Mouse (Mus musculus) induced T-regulatory cell, adult 2 months (primary cell): Measurements from ENCODE around the gene Anxa11.
"Not testable (repeated sequence)": the region's sequence is repeated elsewhere in the genome, so short reads cannot be mapped to it uniquely, and the experiment has no call there.

Source experiments
- DNase-seq: peaks from one replicate; pipeline ENCODE4 v3.0.0-alpha.2; 2012; ENCODE audit warnings: low read depth

Anxa11 gene

DNA sequence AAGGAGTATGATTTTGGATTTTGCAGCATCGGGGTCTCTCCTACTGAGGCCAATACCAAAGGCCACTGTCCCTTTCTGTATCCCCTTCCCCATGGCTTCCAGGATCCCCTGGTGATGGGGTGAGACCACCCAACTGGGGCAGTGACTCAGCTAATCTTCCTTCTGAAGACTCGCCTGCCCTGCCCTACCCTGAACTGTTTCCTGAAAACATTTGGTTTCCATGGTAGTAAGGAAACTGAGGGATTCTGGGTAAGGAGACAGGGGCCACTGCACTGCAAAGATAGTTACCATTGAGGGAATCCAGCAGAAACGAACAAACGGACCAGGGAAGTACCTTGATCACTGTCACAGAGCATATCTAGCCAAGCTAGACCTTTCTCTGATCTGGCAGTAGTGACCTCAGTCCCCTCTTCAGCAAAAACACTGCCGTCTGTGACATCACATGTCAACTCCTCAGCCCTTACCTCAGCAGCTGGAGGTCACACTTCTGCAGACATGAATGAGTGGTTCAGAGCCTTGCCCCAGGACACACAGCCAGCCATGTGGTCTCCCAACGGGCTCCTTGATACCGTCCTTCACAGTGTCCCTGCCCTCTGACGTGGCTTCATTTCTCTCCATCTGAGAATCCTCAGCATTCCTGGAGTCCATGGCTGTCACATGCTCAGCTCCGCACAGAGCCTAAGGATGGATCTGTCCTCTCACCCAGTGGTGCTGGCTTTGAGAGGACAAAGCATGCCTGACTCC, 27.4 kb downstream of the Anxa11 start:
- no peak for DNase-seq

DNA sequence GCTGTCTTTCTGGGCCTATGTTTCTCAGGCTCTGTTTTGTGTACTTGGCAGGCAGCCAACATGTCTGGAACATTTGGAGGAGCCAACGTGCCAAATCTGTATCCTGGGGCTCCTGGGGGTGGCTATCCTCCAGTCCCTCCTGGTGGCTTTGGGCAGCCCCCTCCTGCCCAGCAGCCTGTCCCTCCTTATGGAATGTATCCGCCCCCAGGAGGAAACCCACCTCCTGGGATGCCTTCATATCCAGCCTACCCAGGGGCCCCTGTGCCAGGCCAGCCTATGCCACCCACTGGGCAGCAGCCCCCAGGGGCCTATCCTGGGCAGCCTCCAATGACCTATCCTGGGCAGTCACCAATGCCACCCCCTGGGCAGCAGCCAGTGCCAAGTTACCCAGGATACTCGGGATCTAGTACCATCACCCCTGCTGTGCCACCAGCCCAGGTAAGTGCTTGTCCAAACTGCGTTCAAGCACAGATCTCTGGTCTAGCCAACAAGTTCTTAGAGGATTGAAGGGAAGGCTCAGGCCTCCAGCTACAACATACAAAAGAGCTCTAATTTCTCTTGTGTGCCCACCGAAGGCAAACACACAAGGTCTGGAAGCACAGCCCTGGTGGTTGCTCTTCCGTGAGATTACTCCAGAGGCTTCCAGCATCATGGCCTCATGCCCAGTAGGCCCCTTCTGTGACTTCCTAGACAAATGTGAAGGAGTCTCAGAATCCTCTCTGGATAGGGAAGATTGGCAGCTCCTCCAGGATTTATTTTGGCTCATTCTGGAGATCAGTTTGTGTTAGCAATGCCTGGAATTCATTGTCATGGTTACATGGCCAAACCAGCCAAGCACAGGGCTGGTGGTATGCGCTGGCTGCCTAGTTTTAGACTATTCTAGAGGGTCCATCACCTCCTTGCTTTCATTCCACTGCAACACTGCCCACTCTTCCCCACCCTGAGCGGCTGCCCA, 30.8 kb downstream of the Anxa11 start:
- DNase-seq = no peak

DNA sequence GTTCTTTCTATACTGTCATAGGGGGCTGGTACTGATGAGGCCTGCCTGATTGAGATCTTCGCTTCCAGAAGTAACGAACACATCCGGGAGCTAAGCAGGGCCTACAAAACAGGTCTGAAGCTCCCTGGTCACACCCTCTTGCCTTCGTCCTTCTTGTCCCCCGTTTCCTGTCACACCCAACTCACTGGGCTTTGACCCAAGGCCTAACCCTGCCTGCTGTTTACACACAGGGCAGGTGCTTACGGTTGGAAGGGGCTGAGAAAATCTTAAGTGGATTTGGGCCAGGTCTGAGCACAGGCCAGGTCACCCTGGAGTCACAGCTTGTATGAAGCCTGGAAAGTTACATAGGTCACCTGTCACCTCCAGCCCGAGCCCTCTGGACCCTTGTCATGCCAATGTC, 34.7 kb downstream of the Anxa11 start:
- DNase-seq = not testable (repeated sequence)

DNA sequence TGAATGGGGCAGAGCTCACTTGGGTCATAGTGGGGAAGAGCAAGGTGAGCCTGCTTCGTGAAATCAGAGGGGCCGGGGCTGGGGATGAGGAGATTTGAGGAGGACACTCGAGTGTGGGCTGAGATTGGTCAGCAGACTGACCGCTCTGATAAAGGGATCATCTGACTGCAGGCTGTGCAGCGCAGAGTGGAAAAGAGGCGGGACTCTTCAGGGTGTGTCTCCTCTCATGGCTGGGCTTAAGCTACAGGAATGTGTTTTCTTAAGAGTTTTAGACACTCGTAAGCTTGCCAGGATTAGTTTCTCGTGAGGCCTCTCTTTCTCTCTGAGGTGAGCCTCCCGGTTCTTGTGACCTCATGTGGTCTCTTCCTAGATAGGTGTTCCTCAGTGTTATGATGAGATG, 39.8 kb downstream of the Anxa11 start:
- not testable (repeated sequence) for DNase-seq

DNA sequence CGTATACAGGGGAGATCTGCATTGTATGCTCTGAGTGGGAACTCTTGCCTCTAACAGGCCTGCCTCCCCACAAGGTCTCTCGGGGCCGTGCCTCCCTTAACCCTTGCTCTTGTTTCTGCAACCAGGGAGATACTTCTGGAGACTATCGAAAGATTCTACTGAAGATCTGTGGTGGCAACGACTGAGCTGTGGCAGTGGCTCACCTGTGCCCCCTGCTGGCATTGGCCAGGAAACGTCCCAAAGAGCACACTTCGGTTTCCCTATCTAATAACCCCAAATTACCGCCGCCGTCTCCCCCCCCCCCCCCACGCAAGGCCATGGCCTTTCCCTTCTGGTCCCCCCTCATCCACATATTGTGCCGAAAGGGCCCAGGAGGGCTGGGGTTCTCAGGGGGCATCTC, 43.9 kb downstream of the Anxa11 start:
- DNase-seq = not testable (repeated sequence)

DNA sequence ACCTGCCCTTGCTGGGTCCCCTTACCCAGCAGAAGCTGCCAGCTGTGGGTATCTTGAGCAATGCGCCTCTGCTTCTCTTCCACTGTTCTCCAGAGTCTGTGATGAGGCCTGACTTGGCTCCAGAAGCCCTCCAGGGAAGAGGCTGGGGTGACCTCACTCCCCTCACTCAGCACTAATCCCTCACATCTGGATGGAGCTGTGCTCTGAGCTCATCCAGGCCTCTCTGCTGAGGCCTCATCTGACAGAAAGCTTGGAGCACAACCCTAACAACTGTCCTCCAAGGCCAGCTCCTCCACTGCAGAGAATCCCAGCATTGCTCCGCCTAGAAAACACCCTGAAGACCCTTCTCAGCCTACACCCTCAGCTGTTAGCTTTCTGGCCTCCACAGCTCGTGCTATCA, 52.6 kb downstream of the Anxa11 start:
- not testable (repeated sequence) for DNase-seq

DNA sequence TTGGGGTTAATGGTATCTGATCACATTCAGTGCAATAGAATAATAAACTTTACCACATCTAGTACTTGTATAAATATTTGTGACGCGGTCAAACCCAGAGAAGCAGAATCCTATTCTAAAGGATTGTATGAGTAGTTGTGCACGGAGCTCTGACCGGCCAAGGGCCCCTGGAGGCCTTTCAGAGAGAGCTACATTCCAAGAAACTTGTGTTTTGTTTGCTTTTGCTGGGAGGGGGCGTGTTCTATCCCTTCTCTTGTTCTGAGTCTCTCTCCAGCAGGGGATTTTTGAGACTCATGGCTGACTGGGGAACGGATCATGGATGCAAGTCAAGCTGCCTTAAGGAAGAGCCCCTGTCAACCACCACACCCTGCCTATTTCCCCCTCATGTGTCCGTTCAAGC, 53.7 kb downstream of the Anxa11 start:
- DNase-seq = not testable (repeated sequence)

DNA sequence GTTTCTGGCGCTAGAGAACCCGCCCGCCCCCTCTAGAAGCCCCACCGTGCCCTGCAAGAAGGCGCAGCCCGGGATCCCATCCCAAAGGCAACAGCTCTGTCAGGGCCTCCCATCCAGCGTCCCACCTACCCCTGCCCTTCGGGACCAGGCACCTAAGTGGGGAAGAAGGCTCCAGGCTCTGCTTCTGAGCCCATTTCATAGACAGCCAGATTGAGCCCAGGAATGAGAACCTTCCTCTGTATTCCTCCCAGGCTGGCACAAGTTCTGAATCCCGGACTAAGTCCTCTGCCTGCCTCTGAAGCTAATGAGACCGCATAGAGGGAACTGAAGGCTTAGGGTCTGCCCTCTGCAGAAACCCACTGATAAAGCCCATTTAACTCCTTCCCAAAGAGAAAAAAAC, 61.0 kb downstream of the Anxa11 start, which contains the start of gene Plac9a:
Gene Plac9a, minus strand, starts transcription at position 101 of the 400 bp plus-strand sequence.
- DNase-seq = not testable (repeated sequence)

DNA sequence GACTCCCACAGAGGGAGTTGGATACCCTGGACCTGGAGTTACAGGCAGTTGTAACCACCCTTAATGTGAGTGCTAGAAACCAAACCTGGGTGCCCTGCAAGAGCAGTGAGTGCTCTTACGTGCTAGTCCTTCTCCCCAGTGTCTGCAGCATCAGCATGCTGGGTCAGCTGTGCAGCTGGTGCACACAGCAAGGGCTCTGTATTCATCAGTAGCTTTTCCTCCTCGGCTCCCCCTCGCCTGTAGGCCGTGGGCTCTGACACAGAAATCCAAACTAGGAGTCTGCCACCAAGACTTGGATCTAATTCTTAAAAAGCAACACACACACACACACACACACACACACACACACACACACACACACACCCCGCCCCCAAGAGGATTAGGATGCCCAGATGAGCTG, 63.3 kb downstream of the Anxa11 start:
- not testable (repeated sequence) for DNase-seq

DNA sequence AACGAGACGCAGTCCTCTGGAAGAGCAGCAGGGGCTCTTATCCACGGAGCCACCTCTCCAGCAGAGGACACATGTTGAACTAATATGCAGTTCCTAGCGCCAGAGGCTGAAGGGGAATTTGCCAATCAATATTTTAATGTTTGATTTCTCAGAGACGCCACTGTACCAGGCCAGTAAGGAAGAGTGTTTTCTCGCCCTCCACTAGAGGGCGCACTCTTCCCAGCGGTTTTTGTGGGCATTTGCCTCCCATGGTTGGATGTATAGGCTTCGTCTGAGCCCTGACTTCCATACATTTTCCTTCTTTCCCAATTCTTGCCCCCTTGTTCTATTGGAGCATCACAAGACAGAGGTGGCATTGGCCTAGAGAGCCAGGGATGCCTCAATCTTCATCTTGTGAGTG, 65.3 kb downstream of the Anxa11 start:
- not testable (repeated sequence) for DNase-seq

DNA sequence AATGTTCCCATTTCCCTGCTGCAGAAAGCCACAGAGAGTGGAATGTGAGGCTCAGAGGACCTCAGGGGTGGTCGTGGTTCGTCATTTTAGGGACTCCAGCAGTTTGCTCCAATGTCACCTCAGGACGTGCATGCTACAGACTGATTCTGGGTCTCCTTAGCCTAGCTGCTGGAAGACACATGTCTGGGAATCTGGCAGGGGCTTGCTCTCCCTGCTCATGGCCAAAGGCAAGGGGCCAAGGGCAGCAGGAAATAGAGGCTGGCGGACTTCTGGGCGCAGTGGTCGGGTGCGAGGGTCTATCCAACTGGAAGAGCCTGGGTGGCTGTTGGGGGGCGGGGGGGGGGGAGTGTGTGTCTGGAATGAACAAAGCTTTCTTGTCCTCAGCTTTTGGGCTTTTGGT, 67.0 kb downstream of the Anxa11 start:
- DNase-seq = not testable (repeated sequence)

DNA sequence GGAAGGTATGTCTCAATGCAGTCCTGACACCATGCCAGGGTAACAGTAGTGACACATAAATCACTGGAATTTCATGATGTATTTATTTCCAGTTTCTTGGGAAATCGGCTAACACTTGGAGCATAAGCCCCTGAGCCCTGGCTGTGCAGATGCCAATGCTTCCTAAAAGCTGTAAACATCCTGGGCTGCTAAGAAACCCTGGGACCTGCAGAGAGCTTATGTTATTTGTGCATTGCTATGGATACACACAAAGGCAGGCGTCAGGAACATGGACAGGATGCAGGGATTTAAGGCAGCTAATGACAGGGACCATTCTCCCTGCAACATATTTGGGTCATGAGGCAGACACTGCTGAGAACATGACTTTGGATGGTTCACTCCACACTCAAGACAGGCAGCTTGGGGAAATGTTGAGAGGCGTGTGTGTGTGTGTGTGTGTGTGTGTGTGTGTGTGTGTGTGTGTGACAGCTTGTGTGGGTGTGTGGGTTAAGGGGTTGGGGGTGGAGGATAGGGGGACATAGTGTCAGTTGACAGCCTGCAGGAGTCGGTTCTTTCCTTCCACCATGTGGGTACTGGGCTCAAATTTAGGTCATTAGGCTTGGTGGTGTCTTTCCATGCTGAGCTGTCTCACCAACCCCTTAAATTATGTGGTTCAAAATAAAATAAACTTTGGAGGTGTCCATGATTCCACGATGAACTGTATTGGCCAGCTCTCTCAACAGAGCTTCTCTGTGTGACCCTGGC, 76.6 kb downstream of the Anxa11 start:
- DNase-seq = not testable (repeated sequence)

DNA sequence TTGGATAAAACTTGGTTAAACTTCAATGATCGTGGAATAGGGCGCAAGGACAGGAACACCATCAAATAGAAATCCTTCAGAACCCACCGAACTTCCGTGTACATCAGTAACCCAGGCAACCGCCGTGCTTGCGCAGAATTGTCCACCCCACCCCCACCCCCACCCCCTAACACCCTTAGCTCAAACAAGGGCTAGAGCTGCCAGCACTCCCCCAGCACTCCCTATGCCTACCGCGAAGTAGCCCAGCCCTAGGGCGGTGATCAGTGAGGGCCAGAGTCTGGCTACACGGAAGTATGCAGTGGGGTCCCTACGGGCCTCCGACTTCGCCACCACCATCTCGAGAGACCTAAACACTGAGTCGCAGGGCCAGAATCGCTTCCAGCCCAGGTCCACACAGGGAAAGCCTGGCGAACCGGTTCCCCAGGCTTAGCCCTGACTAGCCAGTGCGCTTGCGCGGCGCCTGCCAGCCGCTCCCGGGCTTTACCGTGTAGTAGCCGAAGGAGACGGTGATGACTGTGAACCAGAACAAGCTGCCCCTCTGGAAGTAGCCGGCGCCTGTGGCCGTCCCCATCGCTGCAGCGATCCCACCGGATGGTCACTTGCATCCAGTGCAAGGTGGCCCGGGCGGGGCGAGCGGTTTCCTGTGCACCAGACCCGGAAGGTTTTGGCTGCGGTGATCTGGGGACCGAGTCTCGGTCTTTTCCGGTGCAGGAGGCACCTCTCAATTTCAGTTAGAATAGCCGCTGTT, 85.0 kb downstream of the Anxa11 start:
- not testable (repeated sequence) for DNase-seq

DNA sequence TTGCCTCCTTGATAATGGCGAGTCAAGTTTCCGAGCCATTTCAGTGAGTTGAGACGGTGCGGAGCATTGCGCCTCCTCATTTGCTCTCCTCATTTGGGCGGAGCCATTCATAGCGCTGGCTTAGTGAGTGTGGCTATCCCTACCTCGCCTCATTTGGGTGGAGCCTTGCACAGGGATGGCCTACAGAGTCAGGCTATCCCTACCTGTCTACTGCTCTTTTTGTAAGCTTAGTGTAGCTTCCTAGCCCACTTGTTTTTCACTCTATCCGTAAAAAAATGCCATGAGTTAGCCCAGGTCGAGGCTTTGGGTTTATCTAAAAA, 85.6 kb downstream of the Anxa11 start, which contains the start of gene Tmem254a:
Gene Tmem254a, minus strand, starts transcription at position 111 of the 320 bp plus-strand sequence.
- not testable (repeated sequence) for DNase-seq
